Mouse (Mus musculus) testis, adult 2 months (tissue): ENCODE results near the gene Kel.

Experiments
- CTCF ChIP-seq: fragments of 200-500 bp; IDR thresholded peaks from 2 replicates; pipeline ENCODE4 v1.5.1; 2012; ENCODE audit warnings: low read depth, mild to moderate bottlenecking, inconsistent platforms, low read length, moderate library complexity; ENCODE audit not compliant: control insufficient read depth, insufficient read depth, insufficient replicate concordance
- POLR2A ChIP-seq: fragments of 200-500 bp; IDR thresholded peaks from 2 replicates; pipeline ENCODE4 v1.6.1; 2012; ENCODE audit warnings: low read depth, mild to moderate bottlenecking, inconsistent platforms, low read length, moderate library complexity; ENCODE audit not compliant: control insufficient read depth

DNA sequence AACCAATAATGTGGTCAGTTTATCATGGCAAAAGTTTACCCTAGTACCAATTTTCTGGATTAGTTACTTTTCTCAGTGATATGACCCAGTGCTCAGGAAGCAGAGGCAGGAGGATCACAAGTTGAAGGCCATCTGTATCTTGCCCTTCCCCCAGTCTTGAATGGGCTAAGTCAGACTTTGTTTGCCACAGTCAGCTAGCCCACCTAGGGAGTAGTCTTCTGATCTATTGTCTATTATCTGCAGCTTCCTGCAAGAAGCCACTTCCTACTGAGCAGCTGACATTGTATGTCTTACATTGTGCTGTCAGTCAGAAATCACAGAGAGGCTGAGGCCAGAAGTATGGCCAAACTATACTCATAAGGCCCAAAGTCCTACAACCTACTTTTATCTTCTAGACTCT is 37.0 kb upstream of the Kel start:
- TF ChIP-seq CTCF = no peak
- TF ChIP-seq POLR2A = no peak
